Mouse (Mus musculus) liver, embryonic 15.5 days (tissue): Measurements from ENCODE around the gene Trp53rkb. TPM values are rescaled to one million over a fixed set of nuclear protein-coding genes. Genes with fewer than 3 reads are reported as not detected.

ENCODE experiments used
- ATAC-seq: fragments of 200-750 bp; cut with Nextera tagmentation; 2 replicates; pipeline ENCODE4 v1.8.0; 2017; ENCODE audit warnings: moderate number of reproducible peaks, mild to moderate bottlenecking, moderate library complexity; ENCODE audit not compliant: insufficient read depth
- H3K27ac ChIP-seq: fragments of 300-500 bp; sonication (generic); replicated peaks from 2 replicates; pipeline ENCODE4 v1.5.1; 2015; ENCODE audit warnings: mild to moderate bottlenecking, inconsistent platforms
- H3K27me3 ChIP-seq: fragments of 300-500 bp; sonication (generic); 2 replicates; pipeline ENCODE4 v1.6.1; 2015; ENCODE audit warnings: mild to moderate bottlenecking, inconsistent platforms
- H3K36me3 ChIP-seq: fragments of 300-500 bp; sonication (generic); replicated peaks from 2 replicates; pipeline ENCODE4 v1.6.1; 2015; ENCODE audit warnings: moderate library complexity, mild to moderate bottlenecking, inconsistent platforms
- H3K4me1 ChIP-seq: fragments of 300-500 bp; sonication (generic); replicated peaks from 2 replicates; pipeline ENCODE4 v1.6.1; 2015; ENCODE audit warnings: inconsistent platforms
- H3K4me2 ChIP-seq: fragments of 300-500 bp; sonication (generic); 2 replicates; pipeline ENCODE4 v1.6.1; 2015; ENCODE audit warnings: moderate library complexity, mild to moderate bottlenecking, inconsistent platforms
- H3K4me3 ChIP-seq: fragments of 300-500 bp; sonication (generic); replicated peaks from 2 replicates; pipeline ENCODE4 v1.5.1; 2015; ENCODE audit warnings: mild to moderate bottlenecking, inconsistent platforms
- H3K9ac ChIP-seq: fragments of 300-500 bp; sonication (generic); 2 replicates; pipeline ENCODE4 v1.6.1; 2015; ENCODE audit warnings: moderate library complexity, mild to moderate bottlenecking, inconsistent platforms
- H3K9me3 ChIP-seq: fragments of 300-500 bp; sonication (generic); replicated peaks from 2 replicates; pipeline ENCODE4 v1.6.1; 2016; ENCODE audit warnings: inconsistent platforms
- WGBS: fragments of 180-500 bp; shearing (Covaris S2); methylation state at CpG from one replicate; pipeline ENCODE4 v1.1.7; 2015; ENCODE audit warnings: mixed read lengths; ENCODE audit not compliant: insufficient replicate concordance; 5-methylcytosine and 5-hydroxymethylcytosine counted together
- polyA plus RNA-seq: library from polyadenylated mRNA; unstranded; fragments of >200 nt; fragmentation: Nextera tagmentation; extraction: Ambion mirVana; gene quantifications from 2 replicates; pipeline ENCODE4 v1.2.1, GENCODE M21; 2015

Gene Trp53rkb
- polyA plus RNA-seq, 1 experiment from 2014 or later = 3.1 TPM

DNA sequence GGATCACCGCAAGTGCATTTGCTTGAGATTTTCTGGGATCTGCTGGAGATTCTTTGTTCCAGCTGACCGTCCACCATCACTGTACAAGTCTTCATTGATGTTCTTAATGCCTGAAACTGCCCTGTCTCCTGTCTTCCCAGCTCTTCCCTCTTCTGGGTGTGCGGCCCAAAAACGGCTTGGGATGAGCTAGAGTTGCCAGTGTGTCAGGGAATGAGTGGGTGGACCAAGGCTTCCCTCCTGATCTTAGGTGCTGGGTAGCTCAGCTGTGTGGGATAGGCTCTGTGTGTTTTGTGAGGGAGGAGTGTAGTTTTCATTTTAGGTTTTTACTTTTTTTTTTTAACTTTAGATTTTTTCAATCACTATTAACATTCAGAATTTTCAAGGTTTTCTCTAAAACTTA is 42.5 kb downstream of the Trp53rkb start:
- WGBS = 85% methylated on average over 4 of the region's 4 CpGs
- Histone ChIP-seq H3K4me1 (no peaks in the 10 kb centered on the region), H3K36me3 (peaks cover 58% of the 10 kb centered on the region)

DNA sequence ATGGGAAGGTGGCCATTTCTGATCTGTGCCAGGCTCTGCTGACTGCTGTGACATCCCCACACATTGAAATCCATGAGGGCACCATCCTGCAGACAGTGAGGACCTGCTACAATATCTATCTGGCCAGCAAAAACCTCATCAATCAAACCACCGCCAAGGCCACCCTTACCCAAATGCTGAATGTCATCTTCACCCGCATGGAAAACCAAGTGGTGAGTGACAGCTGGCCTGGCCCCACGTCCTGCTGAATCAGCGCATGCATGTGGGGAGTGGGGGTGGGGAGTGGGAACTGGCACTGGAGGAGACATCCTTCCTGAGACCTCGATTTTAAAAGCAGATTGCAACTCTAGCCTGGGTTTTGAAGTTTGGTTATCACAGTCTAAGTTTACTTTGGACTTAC is 43.2 kb downstream of the Trp53rkb start:
- peaks cover 62% of the 10 kb centered on the region for H3K36me3 ChIP-seq
- no peak for ATAC-seq
- no peak overlapping the region for H3K4me2 ChIP-seq
- no peaks in the 10 kb centered on the region for H3K4me1 ChIP-seq
- no peaks in the 10 kb centered on the region for H3K27me3 ChIP-seq
- H3K9ac ChIP-seq = no peak overlapping the region
- H3K27ac ChIP-seq = no peak overlapping the region
- H3K4me3 ChIP-seq = no peak overlapping the region
- H3K9me3 ChIP-seq = no peaks in the 10 kb centered on the region
- WGBS = 59% methylated on average over 5 of the region's 5 CpGs

More for the DNA sequence above, 42.5 kb downstream of the Trp53rkb start:
- H3K4me2 ChIP-seq = no peak overlapping the region
- H3K9me3 ChIP-seq = no peaks in the 10 kb centered on the region
- no peak overlapping the region for H3K27ac ChIP-seq
- no peak overlapping the region for H3K4me3 ChIP-seq
- ATAC-seq = no peak
- no peaks in the 10 kb centered on the region for H3K27me3 ChIP-seq
- H3K9ac ChIP-seq = no peak overlapping the region

DNA sequence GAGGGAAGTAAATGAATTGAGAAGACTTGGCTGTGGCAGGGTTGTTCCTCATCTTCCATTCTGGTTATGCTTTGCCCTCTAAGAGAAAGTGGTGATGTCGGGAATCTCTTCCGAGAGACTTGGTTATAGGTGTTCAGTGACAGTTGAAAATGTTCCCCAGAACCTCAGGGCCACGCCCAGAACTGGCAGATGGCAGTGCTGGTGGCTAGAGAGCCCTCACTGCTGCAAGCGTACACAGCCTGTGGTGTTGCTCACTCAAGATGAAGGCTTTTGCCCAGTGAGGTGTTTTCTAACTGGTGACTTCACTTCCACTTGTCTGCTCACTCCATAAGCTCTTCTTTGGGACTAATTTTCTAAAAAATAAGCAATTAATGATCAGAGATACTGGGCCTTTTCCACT is 49.5 kb downstream of the Trp53rkb start:
- Histone ChIP-seq H3K4me3 (no peak overlapping the region), H3K4me2 (no peak overlapping the region), H3K27me3 (no peaks in the 10 kb centered on the region), H3K4me1 (no peaks in the 10 kb centered on the region), H3K27ac (no peak overlapping the region), H3K9ac (no peak overlapping the region), H3K36me3 (peaks cover 80% of the 10 kb centered on the region), H3K9me3 (no peaks in the 10 kb centered on the region)
- no peak for ATAC-seq
- WGBS = 46% methylated on average over 4 of the region's 4 CpGs

Other genes with a start within 250 kb of the Trp53rkb start
- 13.7 TPM in 2 replicates for gene Prex1, start 78.7 kb upstream of the Trp53rkb start, polyA plus RNA-seq
- 4.0 and 4.2 TPM in 2 replicates for gene Arfgef2, start 13.1 kb downstream of the Trp53rkb start, polyA plus RNA-seq
- gene Cse1l, start 113.5 kb downstream of the Trp53rkb start, polyA plus RNA-seq = 44.7 and 50.6 TPM in 2 replicates
- gene Stau1, start 203.8 kb downstream of the Trp53rkb start, polyA plus RNA-seq = 24.2 and 26.2 TPM in 2 replicates
- gene Ddx27, start 222.7 kb downstream of the Trp53rkb start, polyA plus RNA-seq = 35.7 and 37.6 TPM in 2 replicates